Mouse (Mus musculus) right cerebral cortex, postnatal 36 days (tissue): ENCODE measurements around the gene Tgif2.
"Not testable (repeated sequence)": the region's sequence is repeated elsewhere in the genome, so short reads cannot be mapped to it uniquely, and the experiment has no call there.

Experiments
- DNase-seq, 2 experiments: peaks; one replicate each; pipeline ENCODE4 v3.0.0; 2022; ENCODE audit warnings: low spot score in 2 of 2, mixed read lengths in 1 of 2

Tgif2 gene

GRCm38 (mm10) chr2:156874760-156875510, 35.1 kb downstream of the Tgif2 start:
- no peak for DNase-seq

- DNase-seq: no peak
Observed at GRCm38 (mm10) chr2:156877726-156878125, 37.9 kb downstream of the Tgif2 start.

GRCm38 (mm10) chr2:156879541-156879940, 39.7 kb downstream of the Tgif2 start:
- DNase-seq: no peak

- DNase-seq: no peak
Observed at GRCm38 (mm10) chr2:156882431-156883001, 42.7 kb downstream of the Tgif2 start.

- DNase-seq: no peak
Observed at GRCm38 (mm10) chr2:156884396-156885211, 44.8 kb downstream of the Tgif2 start.

GRCm38 (mm10) chr2:156885666-156886065, 45.9 kb downstream of the Tgif2 start:
- DNase-seq: not testable (repeated sequence)

GRCm38 (mm10) chr2:156886084-156886631, 46.4 kb downstream of the Tgif2 start:
- DNase-seq: no peak

GRCm38 (mm10) chr2:156887017-156887416, 47.2 kb downstream of the Tgif2 start, which contains the start of gene Sla2:
Gene Sla2 (minus strand): TSS chr2:156887192.
- DNase-seq: no peak

GRCm38 (mm10) chr2:156888490-156888889, 48.7 kb downstream of the Tgif2 start:
- DNase-seq: no peak

- DNase-seq: no peak
Observed at GRCm38 (mm10) chr2:156892240-156892639, 52.4 kb downstream of the Tgif2 start.

- DNase-seq: no peak
Observed at GRCm38 (mm10) chr2:156892821-156893220, 53.0 kb downstream of the Tgif2 start.

GRCm38 (mm10) chr2:156894496-156895265, 54.9 kb downstream of the Tgif2 start:
- DNase-seq: no peak

- DNase-seq: no peak
Observed at GRCm38 (mm10) chr2:156896384-156896914, 56.6 kb downstream of the Tgif2 start.

GRCm38 (mm10) chr2:156897034-156897433, 57.2 kb downstream of the Tgif2 start:
- DNase-seq: peak; percentile 47 to 56

- no peak for DNase-seq
Observed at GRCm38 (mm10) chr2:156898374-156898773, 58.6 kb downstream of the Tgif2 start.

GRCm38 (mm10) chr2:156899184-156899583, 59.4 kb downstream of the Tgif2 start:
- no peak for DNase-seq

- DNase-seq: no peak
Observed at GRCm38 (mm10) chr2:156901344-156901743, 61.5 kb downstream of the Tgif2 start.

- no peak for DNase-seq
Observed at GRCm38 (mm10) chr2:156901883-156902282, 62.1 kb downstream of the Tgif2 start.

GRCm38 (mm10) chr2:156902411-156902810, 62.6 kb downstream of the Tgif2 start:
- DNase-seq: not testable (repeated sequence)

GRCm38 (mm10) chr2:156903367-156903766, 63.6 kb downstream of the Tgif2 start:
- no peak for DNase-seq
